Mouse (Mus musculus) layer of hippocampus, adult 8-10 months (tissue): ENCODE data around the gene Aldh2. TPM values are rescaled to one million over a fixed set of nuclear protein-coding genes. Genes with fewer than 3 reads are reported as not detected.

Experiments
- total RNA-seq, 4 experiments: library from RNA; stranded (reverse); gene quantifications; 2 replicates each; pipeline ENCODE4 v1.2.4; 2022

The Aldh2 gene
- total RNA-seq, 4 experiments from 2014 or later = 140 to 151 (median 146) TPM

Other genes with a start within 250 kb of the Aldh2 start
- 10 to 100 TPM; 71.6 to 88.3 (median 78.0) TPM for gene Trafd1, start 208.2 kb downstream of the Aldh2 start, total RNA-seq
- 10 to 100 TPM; 36.6 to 45.8 (median 38.1) TPM for gene Naa25, start 195.9 kb downstream of the Aldh2 start, total RNA-seq
- 1 to 10 TPM; 7.2 to 9.5 (median 8.5) TPM for gene Tmem116, start 141.9 kb downstream of the Aldh2 start, total RNA-seq
- gene Erp29, start 141.3 kb downstream of the Aldh2 start, total RNA-seq = 100 to 1,000 TPM; 138 to 165 (median 145) TPM
- gene Adam1b, start 90.4 kb downstream of the Aldh2 start, total RNA-seq = not detected
- gene Adam1a, start 48.3 kb downstream of the Aldh2 start, total RNA-seq = 10 to 100 TPM; 14.9 to 27.6 (median 19.2) TPM
- gene Gm42878, start 48.3 kb downstream of the Aldh2 start, total RNA-seq = 1 to 10 TPM in 1 of 4 experiments, not detected in 3; 1.5 TPM
- 10 to 100 TPM; 68.7 to 83.4 (median 75.2) TPM for gene Mapkapk5, start 47.9 kb downstream of the Aldh2 start, total RNA-seq
- gene Acad12, start 25.1 kb upstream of the Aldh2 start, total RNA-seq = 1 to 10 TPM; 4.9 to 8.7 (median 7.0) TPM
- gene Acad10, start 66.7 kb upstream of the Aldh2 start, total RNA-seq = 1 to 10 TPM; 4.5 to 6.8 (median 5.2) TPM
- 10 to 100 TPM; 64.3 to 67.7 (median 67.4) TPM for gene Brap, start 66.7 kb upstream of the Aldh2 start, total RNA-seq
- gene Atxn2, start 117.5 kb upstream of the Aldh2 start, total RNA-seq = 100 to 1,000 TPM; 190 to 238 (median 231) TPM
- 10 to 100 TPM; 19.6 to 21.6 (median 20.4) TPM for gene Sh2b3, start 243.8 kb upstream of the Aldh2 start, total RNA-seq